Mouse (Mus musculus) heart, embryonic 14.5 days (tissue): Measurements from ENCODE around the gene Ciart. TPM values are rescaled to one million over a fixed set of nuclear protein-coding genes. Genes with fewer than 3 reads are reported as not detected.
A peak's percentile ranks its signal among the peaks of the same experiment; 100 is the strongest.
"Not testable (repeated sequence)": the region's sequence is repeated elsewhere in the genome, so short reads cannot be mapped to it uniquely, and the experiment has no call there.

Experiments
- ATAC-seq: fragments of 200-750 bp; cut with Nextera tagmentation; 2 replicates; pipeline ENCODE4 v1.8.0; 2017; ENCODE audit warnings: low read depth, moderate TSS enrichment; ENCODE audit not compliant: insufficient number of reproducible peaks, insufficient read depth, low FRiP score
- H3K27ac ChIP-seq, 2 experiments: fragments of 200-500 bp in 1 of 2; fragments of 300-500 bp in 1 of 2; sonication (generic) in 1 of 2; replicated peaks in 1 of 2; 2 replicates each; pipeline ENCODE4 v1.5.1; 2012 to 2014; ENCODE audit warnings: low read depth in 2 of 2, low read length in 2 of 2, control low read depth in 1 of 2, mild to moderate bottlenecking in 1 of 2, mixed read lengths in 1 of 2; ENCODE audit not compliant: control insufficient read depth in 1 of 2, insufficient read depth in 1 of 2
- H3K27me3 ChIP-seq: fragments of 300-500 bp; sonication (generic); 2 replicates; pipeline ENCODE4 v1.6.1; 2014; ENCODE audit warnings: mild to moderate bottlenecking, low read length, control low read depth; ENCODE audit not compliant: control insufficient read depth, insufficient read depth
- H3K36me3 ChIP-seq: fragments of 300-500 bp; sonication (generic); 2 replicates; pipeline ENCODE4 v1.6.1; 2014; ENCODE audit warnings: mild to moderate bottlenecking, control low read depth, low read length, mixed read lengths; ENCODE audit not compliant: control insufficient read depth, insufficient read depth
- H3K4me1 ChIP-seq, 2 experiments: fragments of 200-500 bp in 1 of 2; fragments of 300-500 bp in 1 of 2; sonication (generic) in 1 of 2; 2 replicates each; pipeline ENCODE4 v1.6.1; 2012 to 2014; ENCODE audit warnings: low read length in 2 of 2, control low read depth in 1 of 2, mixed read lengths in 1 of 2; ENCODE audit not compliant: control insufficient read depth in 2 of 2, insufficient read depth in 2 of 2
- H3K4me2 ChIP-seq: fragments of 300-500 bp; sonication (generic); 2 replicates; pipeline ENCODE4 v1.6.1; 2014; ENCODE audit warnings: mild to moderate bottlenecking, low read length
- H3K4me3 ChIP-seq, 2 experiments: fragments of 200-500 bp in 1 of 2; fragments of 300-500 bp in 1 of 2; sonication (generic) in 1 of 2; 2 replicates each; pipeline ENCODE4 v1.5.1; 2012 to 2014; ENCODE audit warnings: low read length in 2 of 2, mild to moderate bottlenecking in 2 of 2, control low read depth in 1 of 2, low read depth in 1 of 2, moderate library complexity in 1 of 2; ENCODE audit not compliant: control insufficient read depth in 1 of 2, insufficient read depth in 1 of 2
- H3K9ac ChIP-seq: fragments of 300-500 bp; sonication (generic); 2 replicates; pipeline ENCODE4 v1.6.1; 2014; ENCODE audit warnings: mild to moderate bottlenecking, low read length
- H3K9me3 ChIP-seq: fragments of 300-500 bp; sonication (generic); 2 replicates; pipeline ENCODE4 v1.6.1; 2016; ENCODE audit warnings: low read length, control low read depth; ENCODE audit not compliant: control insufficient read depth
- WGBS: fragments of 180-500 bp; shearing (Covaris S2); extraction: QIAGEN DNeasy Blood & Tissue Kit; methylation state at CpG from one replicate; pipeline ENCODE4 v1.1.7; 2014; 5-methylcytosine and 5-hydroxymethylcytosine counted together
- polyA plus RNA-seq: library from polyadenylated mRNA; unstranded; fragments of >200 nt; fragmentation: Nextera tagmentation; extraction: Ambion mirVana; gene quantifications from 2 replicates; pipeline ENCODE4 v1.2.1, GENCODE M21; 2014

The Ciart gene
- polyA plus RNA-seq, 1 experiment from 2014 or later = 3.1 TPM

- Histone ChIP-seq H3K4me1 (peaks cover 2 to 3% of the 10 kb centered on the region in 2 experiments; a peak in 2 of 4 replicates), H3K9me3 (no peaks in the 10 kb centered on the region), H3K27me3 (no peaks in the 10 kb centered on the region), H3K36me3 (no peaks in the 10 kb centered on the region), H3K4me2 (no peak overlapping the region), H3K4me3 (no peak overlapping the region), H3K27ac (no peak overlapping the region), H3K9ac (no peak overlapping the region)
- no peak for ATAC-seq
- WGBS = 82% methylated on average over 5 of the region's 5 CpGs
These were observed 43.0 kb upstream of the Ciart start for GRCm38 (mm10) chr3:95925087-95925486.

GRCm38 (mm10) chr3:95924185-95924584 lies 42.1 kb upstream of the Ciart start:
- no peak for ATAC-seq
- Histone ChIP-seq H3K27ac (no peak overlapping the region), H3K4me3 (no peak overlapping the region), H3K4me1 (peaks cover 2 to 3% of the 10 kb centered on the region in 2 experiments; a peak in 2 of 4 replicates), H3K4me2 (no peak overlapping the region), H3K9ac (no peak overlapping the region), H3K36me3 (no peaks in the 10 kb centered on the region), H3K9me3 (no peaks in the 10 kb centered on the region), H3K27me3 (no peaks in the 10 kb centered on the region)
- WGBS = 62% methylated on average over 4 of the region's 4 CpGs

GRCm38 (mm10) chr3:95923429-95923828 lies 41.4 kb upstream of the Ciart start:
- not testable (repeated sequence) for H3K9me3 ChIP-seq, H3K27me3 ChIP-seq, H3K9ac ChIP-seq, ATAC-seq, H3K4me1 ChIP-seq, H3K4me3 ChIP-seq, H3K4me2 ChIP-seq, H3K36me3 ChIP-seq, H3K27ac ChIP-seq
- 79% methylated on average over 7 of the region's 7 CpGs for WGBS

GRCm38 (mm10) chr3:95920532-95920931 lies 38.5 kb upstream of the Ciart start:
- H3K4me3 ChIP-seq, H3K27ac ChIP-seq, H3K4me2 ChIP-seq, ATAC-seq, H3K9me3 ChIP-seq, H3K36me3 ChIP-seq, H3K27me3 ChIP-seq, H3K9ac ChIP-seq, H3K4me1 ChIP-seq: not testable (repeated sequence)
- 32% methylated on average over 2 of the region's 2 CpGs for WGBS

- 65% methylated on average over 7 of the region's 7 CpGs for WGBS
- H3K9ac ChIP-seq = no peak overlapping the region
- H3K4me3 ChIP-seq = no peak overlapping the region
- H3K36me3 ChIP-seq = no peaks in the 10 kb centered on the region
- no peaks in the 10 kb centered on the region for H3K9me3 ChIP-seq
- no peak for ATAC-seq
- no peak overlapping the region for H3K4me2 ChIP-seq
- no peak overlapping the region for H3K27ac ChIP-seq
- peaks cover 0 to 6% of the 10 kb centered on the region in 2 experiments; a peak in 1 of 4 replicates for H3K4me1 ChIP-seq
- no peaks in the 10 kb centered on the region for H3K27me3 ChIP-seq
These were observed 34.7 kb upstream of the Ciart start for GRCm38 (mm10) chr3:95916760-95917159.

GRCm38 (mm10) chr3:95914706-95915105 lies 32.7 kb upstream of the Ciart start:
- H3K27ac ChIP-seq = no peak overlapping the region
- H3K4me1 ChIP-seq = 0 out of 4 replicates have a peak, but pooled peaks cover 0 to 2% of the 10 kb centered on the region in 2 experiments
- H3K9me3 ChIP-seq = no peaks in the 10 kb centered on the region
- 56% methylated on average over 4 of the region's 4 CpGs for WGBS
- H3K9ac ChIP-seq = no peak overlapping the region
- no peak overlapping the region for H3K4me2 ChIP-seq
- H3K27me3 ChIP-seq = no peaks in the 10 kb centered on the region
- no peaks in the 10 kb centered on the region for H3K36me3 ChIP-seq
- no peak overlapping the region for H3K4me3 ChIP-seq
- no peak for ATAC-seq

DNA sequence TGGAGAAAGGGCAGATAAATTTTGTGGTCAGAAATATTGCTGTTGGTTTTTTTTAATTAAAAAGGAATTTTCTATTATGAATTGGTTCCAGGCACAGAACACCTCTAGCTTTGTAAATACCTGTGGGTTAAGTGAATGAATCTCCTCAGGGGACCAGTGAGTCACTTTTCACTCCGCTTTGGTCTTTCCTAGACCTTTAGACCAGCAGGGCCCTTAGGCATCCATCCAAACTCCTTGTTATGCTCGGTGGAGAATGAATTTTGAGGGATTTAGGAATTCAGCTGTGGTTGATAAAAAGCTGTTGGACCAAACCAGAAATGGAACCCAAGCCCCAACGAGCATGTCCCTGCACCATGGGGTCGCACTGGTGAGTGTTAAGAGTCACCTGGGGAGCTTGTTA lies 25.6 kb upstream of the Ciart start:
- H3K9ac ChIP-seq = no peak overlapping the region
- 50% methylated on average over 4 of the region's 4 CpGs for WGBS
- H3K9me3 ChIP-seq = no peaks in the 10 kb centered on the region
- no peak overlapping the region for H3K4me3 ChIP-seq
- ATAC-seq = no peak
- no peaks in the 10 kb centered on the region for H3K36me3 ChIP-seq
- H3K27me3 ChIP-seq = no peaks in the 10 kb centered on the region
- no peak overlapping the region for H3K27ac ChIP-seq
- no peak overlapping the region for H3K4me2 ChIP-seq
- H3K4me1 ChIP-seq = peaks cover 9 to 32% of the 10 kb centered on the region in 2 experiments

GRCm38 (mm10) chr3:95906860-95907259 lies 24.8 kb upstream of the Ciart start:
- no peaks in the 10 kb centered on the region for H3K36me3 ChIP-seq
- H3K27me3 ChIP-seq = no peaks in the 10 kb centered on the region
- WGBS = under 1% methylated on average over 12 of the region's 12 CpGs
- H3K9ac ChIP-seq = 0 out of 2 replicates have a peak overlapping the region, but pooled peaks have one; percentile 49
- H3K27ac ChIP-seq = no peak overlapping the region
- peak overlapping the region; percentile 93 for H3K4me2 ChIP-seq
- H3K4me3 ChIP-seq = peak overlapping the region in 1 of 2 experiments; percentile 46; a peak in 2 of 4 replicates
- peaks cover 15 to 40% of the 10 kb centered on the region in 2 experiments for H3K4me1 ChIP-seq
- no peak for ATAC-seq
- no peaks in the 10 kb centered on the region for H3K9me3 ChIP-seq
